Mouse (Mus musculus): ENCODE results near the gene Tbx10.
A peak's percentile ranks its signal among the peaks of the same experiment; 100 is the strongest.

DNA sequence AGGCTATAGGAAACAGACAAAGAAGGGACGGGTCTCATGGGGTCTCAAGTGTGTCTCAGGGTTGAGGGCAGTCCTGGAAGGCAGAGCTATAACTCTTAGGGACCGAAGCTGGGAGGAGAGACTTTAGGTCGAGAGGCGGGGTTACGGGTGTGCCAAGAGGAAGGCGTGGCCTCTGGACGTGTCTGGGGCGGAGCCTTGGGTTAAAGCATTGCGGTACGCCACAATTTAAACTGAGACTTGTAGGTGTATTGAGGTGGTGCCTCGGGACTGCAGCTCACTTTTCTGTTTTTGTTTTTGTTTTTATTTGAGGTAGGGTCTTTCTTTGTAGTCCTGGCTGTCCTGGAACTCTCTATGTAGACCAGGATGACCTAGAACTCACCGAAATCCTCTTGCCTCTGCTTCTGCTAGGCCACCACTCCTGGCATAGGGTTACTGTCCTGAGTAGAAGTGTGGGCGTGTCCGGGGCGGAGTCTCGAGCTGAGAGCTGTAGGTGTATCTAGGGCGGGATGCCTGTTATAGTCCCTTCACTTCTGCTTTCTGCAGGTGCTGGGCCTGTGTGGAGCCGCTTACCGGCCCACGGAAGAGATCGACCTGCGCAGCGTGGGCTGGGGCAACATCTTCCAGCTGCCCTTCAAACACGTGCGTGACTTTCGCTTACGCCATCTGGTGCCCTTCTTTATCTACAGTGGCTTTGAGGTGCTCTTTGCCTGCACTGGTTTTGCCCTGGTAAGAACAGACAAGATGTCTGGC is 49.4 kb upstream of the Tbx10 start:
- TF ChIP-seq POLR2A (IDR thresholded peaks at IDR 0.05; ENCODE audit: insufficient read depth, low read depth, low read length) (no peak), CTCF (IDR thresholded peaks at IDR 0.05) (peak; percentile 20; the same call in 1 of the 2 replicates)

Measured in heart, adult 2 months (tissue).